Mouse (Mus musculus): ENCODE measurements around the gene Ncam1. TPM values are rescaled to one million over a fixed set of nuclear protein-coding genes. Genes with fewer than 3 reads are reported as not detected.

Ncam1 gene
- polyA plus RNA-seq, 1 experiment from 2014 or later: 432 TPM

GRCm38 (mm10) chr9:49746176-49746575, 52.5 kb downstream of the Ncam1 start:
- Histone ChIP-seq H3K36me3 (no peaks in the 10 kb centered on the region), H3K4me2 (replicated peaks) (no peak overlapping the region), H3K9me3 (no peaks in the 10 kb centered on the region), H3K4me1 (replicated peaks) (peaks cover 65% of the 10 kb centered on the region), H3K9ac (replicated peaks) (no peak overlapping the region), H3K4me3 (replicated peaks) (no peak overlapping the region), H3K27ac (no peak overlapping the region; the same call in 1 of the 2 replicates), H3K27me3 (no peaks in the 10 kb centered on the region)
- 83% methylated on average over 2 of the region's 2 CpGs for WGBS
- no peak for ATAC-seq

- H3K9me3 ChIP-seq: no peaks in the 10 kb centered on the region
- peak overlapping the region; percentile 35; the same call in 1 of the 2 replicates for H3K27ac ChIP-seq
- no peak overlapping the region for H3K4me2 ChIP-seq (replicated peaks)
- 24% methylated on average over 4 of the region's 4 CpGs for WGBS
- no peak overlapping the region for H3K9ac ChIP-seq (replicated peaks)
- no peak overlapping the region for H3K4me3 ChIP-seq (replicated peaks)
- H3K4me1 ChIP-seq (replicated peaks): peaks cover 60% of the 10 kb centered on the region
- H3K27me3 ChIP-seq: no peaks in the 10 kb centered on the region
- no peaks in the 10 kb centered on the region for H3K36me3 ChIP-seq
- ATAC-seq: peak; percentile 85
Observed at GRCm38 (mm10) chr9:49745696-49746095, 53.0 kb downstream of the Ncam1 start.

- Histone ChIP-seq H3K27me3 (no peaks in the 10 kb centered on the region), H3K9me3 (no peaks in the 10 kb centered on the region), H3K4me1 (replicated peaks) (peaks cover 66% of the 10 kb centered on the region), H3K4me3 (replicated peaks) (no peak overlapping the region), H3K36me3 (no peaks in the 10 kb centered on the region), H3K9ac (replicated peaks) (no peak overlapping the region), H3K27ac (no peak overlapping the region), H3K4me2 (replicated peaks) (no peak overlapping the region)
- 41% methylated on average over 2 of the region's 2 CpGs for WGBS
- ATAC-seq: no peak
Observed at GRCm38 (mm10) chr9:49744286-49744685, 54.4 kb downstream of the Ncam1 start.

GRCm38 (mm10) chr9:49739935-49740334, 58.8 kb downstream of the Ncam1 start:
- Histone ChIP-seq H3K9me3 (no peaks in the 10 kb centered on the region), H3K4me1 (replicated peaks) (peaks cover 57% of the 10 kb centered on the region), H3K27me3 (no peaks in the 10 kb centered on the region), H3K4me3 (replicated peaks) (no peak overlapping the region), H3K27ac (peak overlapping the region; percentile 14; the same call in 1 of the 2 replicates), H3K9ac (replicated peaks) (no peak overlapping the region), H3K36me3 (no peaks in the 10 kb centered on the region), H3K4me2 (replicated peaks) (no peak overlapping the region)
- ATAC-seq: no peak
- 89% methylated on average over 6 of the region's 6 CpGs for WGBS

GRCm38 (mm10) chr9:49738546-49738945, 60.2 kb downstream of the Ncam1 start:
- ATAC-seq: no peak
- peaks cover 57% of the 10 kb centered on the region for H3K4me1 ChIP-seq (replicated peaks)
- 22% methylated on average over 1 of the region's 1 CpGs for WGBS

GRCm38 (mm10) chr9:49737166-49737565, 61.6 kb downstream of the Ncam1 start:
- no peak for ATAC-seq
- Histone ChIP-seq H3K27me3 (no peaks in the 10 kb centered on the region), H3K9me3 (no peaks in the 10 kb centered on the region), H3K4me3 (replicated peaks) (no peak overlapping the region), H3K36me3 (no peaks in the 10 kb centered on the region), H3K9ac (replicated peaks) (no peak overlapping the region), H3K27ac (no peak overlapping the region), H3K4me1 (replicated peaks) (peaks cover 52% of the 10 kb centered on the region), H3K4me2 (replicated peaks) (no peak overlapping the region)
- WGBS: 95% methylated on average over 6 of the region's 6 CpGs

More at GRCm38 (mm10) chr9:49738546-49738945, 60.2 kb downstream of the Ncam1 start:
- H3K9me3 ChIP-seq: no peaks in the 10 kb centered on the region
- no peak overlapping the region for H3K9ac ChIP-seq (replicated peaks)
- no peak overlapping the region for H3K4me2 ChIP-seq (replicated peaks)
- no peak overlapping the region for H3K4me3 ChIP-seq (replicated peaks)
- H3K27me3 ChIP-seq: no peaks in the 10 kb centered on the region
- no peaks in the 10 kb centered on the region for H3K36me3 ChIP-seq
- no peak overlapping the region for H3K27ac ChIP-seq

GRCm38 (mm10) chr9:49734348-49735007, 64.2 kb downstream of the Ncam1 start:
- H3K27ac ChIP-seq: no peak overlapping the region
- 83% methylated on average over 7 of the region's 7 CpGs for WGBS
- no peaks in the 10 kb centered on the region for H3K36me3 ChIP-seq
- peaks cover 52% of the 10 kb centered on the region for H3K4me1 ChIP-seq (replicated peaks)
- no peak overlapping the region for H3K9ac ChIP-seq (replicated peaks)
- no peaks in the 10 kb centered on the region for H3K9me3 ChIP-seq
- H3K27me3 ChIP-seq: no peaks in the 10 kb centered on the region
- H3K4me3 ChIP-seq (replicated peaks): no peak overlapping the region
- no peak for ATAC-seq
- H3K4me2 ChIP-seq (replicated peaks): no peak overlapping the region

GRCm38 (mm10) chr9:49733726-49734125, 65.0 kb downstream of the Ncam1 start:
- 78% methylated on average over 5 of the region's 5 CpGs for WGBS
- no peak overlapping the region for H3K9ac ChIP-seq (replicated peaks)
- H3K27ac ChIP-seq: no peak overlapping the region
- peaks cover 52% of the 10 kb centered on the region for H3K4me1 ChIP-seq (replicated peaks)
- no peaks in the 10 kb centered on the region for H3K27me3 ChIP-seq
- no peaks in the 10 kb centered on the region for H3K36me3 ChIP-seq
- no peak overlapping the region for H3K4me3 ChIP-seq (replicated peaks)
- ATAC-seq: no peak
- no peaks in the 10 kb centered on the region for H3K9me3 ChIP-seq
- no peak overlapping the region for H3K4me2 ChIP-seq (replicated peaks)

- no peak for ATAC-seq
- no peaks in the 10 kb centered on the region for H3K9me3 ChIP-seq
- H3K4me2 ChIP-seq (replicated peaks): no peak overlapping the region
- WGBS: 45% methylated on average over 3 of the region's 3 CpGs
- no peak overlapping the region for H3K4me3 ChIP-seq (replicated peaks)
- peaks cover 47% of the 10 kb centered on the region for H3K4me1 ChIP-seq (replicated peaks)
- H3K27ac ChIP-seq: no peak overlapping the region
- H3K36me3 ChIP-seq: no peaks in the 10 kb centered on the region
- no peak overlapping the region for H3K9ac ChIP-seq (replicated peaks)
- H3K27me3 ChIP-seq: no peaks in the 10 kb centered on the region
Observed at GRCm38 (mm10) chr9:49729479-49729878, 69.2 kb downstream of the Ncam1 start.

- WGBS: 31% methylated on average over 8 of the region's 8 CpGs
- peak; percentile 67 for ATAC-seq
- H3K36me3 ChIP-seq: no peaks in the 10 kb centered on the region
- no peak overlapping the region for H3K9ac ChIP-seq (replicated peaks)
- peaks cover 38% of the 10 kb centered on the region for H3K4me1 ChIP-seq (replicated peaks)
- no peaks in the 10 kb centered on the region for H3K9me3 ChIP-seq
- H3K4me3 ChIP-seq (replicated peaks): no peak overlapping the region
- 0 out of 2 replicates have a peak overlapping the region, but pooled peaks have one; percentile 9 for H3K4me2 ChIP-seq (replicated peaks)
- H3K27me3 ChIP-seq: no peaks in the 10 kb centered on the region
- H3K27ac ChIP-seq: peak overlapping the region; percentile 42
Observed at GRCm38 (mm10) chr9:49728211-49728610, 70.5 kb downstream of the Ncam1 start.

- no peak for ATAC-seq
- Histone ChIP-seq H3K9ac (replicated peaks) (no peak overlapping the region), H3K9me3 (no peaks in the 10 kb centered on the region), H3K4me2 (replicated peaks) (no peak overlapping the region), H3K4me1 (replicated peaks) (peaks cover 38% of the 10 kb centered on the region), H3K36me3 (peaks cover 3% of the 10 kb centered on the region; the same call in 1 of the 2 replicates), H3K27ac (no peak overlapping the region), H3K4me3 (replicated peaks) (no peak overlapping the region), H3K27me3 (no peaks in the 10 kb centered on the region)
- 87% methylated on average over 5 of the region's 5 CpGs for WGBS
Observed at GRCm38 (mm10) chr9:49722765-49723164, 76.0 kb downstream of the Ncam1 start.

- Histone ChIP-seq H3K9me3 (no peaks in the 10 kb centered on the region), H3K9ac (replicated peaks) (no peak overlapping the region), H3K27me3 (no peaks in the 10 kb centered on the region), H3K4me1 (replicated peaks) (peaks cover 24% of the 10 kb centered on the region), H3K4me3 (replicated peaks) (no peak overlapping the region), H3K4me2 (replicated peaks) (no peak overlapping the region), H3K36me3 (peaks cover 5% of the 10 kb centered on the region), H3K27ac (peak overlapping the region; percentile 37)
- ATAC-seq: peak; percentile 56; the same call in 1 of the 2 replicates
Observed at GRCm38 (mm10) chr9:49715121-49715520, 83.6 kb downstream of the Ncam1 start.

- no peak for ATAC-seq
- H3K9me3 ChIP-seq: no peaks in the 10 kb centered on the region
- no peak overlapping the region for H3K9ac ChIP-seq (replicated peaks)
Observed at GRCm38 (mm10) chr9:49714091-49714490, 84.6 kb downstream of the Ncam1 start.

More at GRCm38 (mm10) chr9:49714091-49714490, 84.6 kb downstream of the Ncam1 start:
- Histone ChIP-seq H3K27me3 (no peaks in the 10 kb centered on the region), H3K4me2 (replicated peaks) (no peak overlapping the region), H3K27ac (peak overlapping the region; percentile 67), H3K36me3 (peaks cover 5% of the 10 kb centered on the region), H3K4me3 (replicated peaks) (no peak overlapping the region), H3K4me1 (replicated peaks) (peaks cover 21% of the 10 kb centered on the region)
- 51% methylated on average over 3 of the region's 3 CpGs for WGBS

All from midbrain, embryonic 13.5 days (tissue).